Mouse (Mus musculus) myocyte (in vitro differentiated cells): ENCODE results near the gene Mvb12b.

Experiments
- MYOD1 ChIP-seq, 3 experiments: IDR thresholded peaks; one replicate each; pipeline ENCODE4 v1.6.1; 2011; ENCODE audit warnings: control low read depth in 2 of 3, low read depth in 2 of 3, mild to moderate bottlenecking in 2 of 3, moderate library complexity in 1 of 3; ENCODE audit not compliant: insufficient read length in 2 of 3, control insufficient read depth in 1 of 3
- POLR2A ChIP-seq: IDR thresholded peaks from one replicate; pipeline ENCODE4 v1.6.1; 2011; ENCODE audit warnings: low read depth, mild to moderate bottlenecking, control low read depth, moderate library complexity; ENCODE audit not compliant: insufficient read length

DNA sequence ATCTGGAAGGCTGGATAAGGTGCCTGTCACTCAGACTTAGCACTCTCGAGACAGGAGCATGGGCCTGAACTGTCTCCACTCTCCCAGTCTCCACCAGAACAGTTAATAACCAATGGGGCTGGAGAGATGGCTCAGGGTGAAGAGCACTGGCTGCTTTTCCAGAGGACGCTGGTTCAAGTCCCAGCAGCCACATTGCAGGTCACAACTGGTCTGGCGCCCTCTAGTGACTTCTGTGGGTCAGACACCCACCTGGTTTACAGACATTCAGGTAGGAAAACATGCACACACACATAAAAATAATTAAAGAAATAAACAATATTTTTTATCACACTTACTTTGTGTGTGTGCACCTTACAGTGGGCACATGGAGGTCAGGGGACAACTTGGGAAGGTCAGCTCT, 191.3 kb downstream of the Mvb12b start:
- no peak for TF ChIP-seq POLR2A
- TF ChIP-seq MYOD1 (IDR thresholded peaks at IDR 0.05; ENCODE audit: control insufficient read depth in 1 of 3, insufficient read length in 2 of 3, low read depth in 2 of 3): no peak
